Mouse (Mus musculus) WW6 (cell line): Measurements from ENCODE around the gene Snd1.

ENCODE experiments used
- DNase-seq: peaks from one replicate; pipeline ENCODE4 v3.0.0-alpha.2; 2013; ENCODE audit warnings: low read depth, low spot score

The Snd1 gene

DNA sequence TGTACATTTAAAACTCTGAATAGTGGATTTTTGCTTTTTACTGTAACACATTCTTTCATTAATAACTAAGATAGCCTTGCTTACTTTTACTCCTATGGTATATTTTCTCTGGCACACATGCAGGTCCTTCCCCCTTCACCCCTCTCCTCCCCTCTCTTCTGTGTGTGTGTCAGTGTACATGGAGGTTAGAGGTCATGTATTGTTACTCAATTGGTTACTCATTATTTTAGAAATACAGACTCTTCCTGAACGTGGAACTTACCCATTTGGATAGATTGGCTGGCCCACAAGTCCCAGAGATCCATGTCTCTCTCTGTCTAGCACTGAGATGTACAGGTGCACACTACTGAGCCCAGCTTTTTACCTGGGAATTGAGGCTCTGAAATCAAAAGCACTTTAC is 160.2 kb downstream of the Snd1 start:
- DNase-seq = no peak

DNA sequence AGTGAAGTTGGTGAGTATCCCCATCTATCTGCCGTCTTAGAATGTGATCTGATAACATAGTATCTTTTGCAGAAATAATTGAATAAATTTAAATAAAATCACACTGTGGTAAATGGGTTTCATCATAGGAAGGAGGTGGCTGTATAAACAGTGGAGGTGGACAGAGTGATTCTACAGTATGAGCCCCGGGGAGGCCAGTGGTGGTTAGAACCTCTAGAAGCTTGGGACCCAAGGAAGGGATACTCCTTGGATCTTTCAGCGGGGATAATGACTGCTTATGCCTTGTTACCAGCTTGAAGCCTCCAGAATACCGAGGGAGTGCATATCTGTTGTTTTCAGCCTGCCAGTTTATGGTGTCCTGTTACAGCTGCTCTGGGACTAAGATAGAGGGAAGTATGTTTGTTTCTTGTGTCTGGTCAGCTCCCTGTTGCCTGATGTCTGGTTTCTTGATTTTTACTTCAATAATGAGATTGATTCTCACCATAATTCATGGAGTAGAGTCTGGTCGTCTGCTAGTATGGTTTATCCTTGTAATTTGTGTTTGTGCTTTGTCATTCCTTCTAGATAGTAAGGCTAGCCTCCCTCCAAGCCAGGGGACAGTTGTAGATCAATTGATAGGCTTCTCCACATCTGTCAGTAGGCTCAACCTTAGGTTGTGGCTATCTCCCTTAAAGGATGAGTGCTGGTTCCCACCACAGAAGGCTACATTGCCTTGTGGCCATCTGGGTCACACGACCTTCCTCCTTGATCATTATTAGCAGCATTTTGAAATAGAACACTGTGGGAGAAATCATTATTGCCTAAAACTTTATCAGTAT is 160.8 kb downstream of the Snd1 start:
- DNase-seq = no peak

DNA sequence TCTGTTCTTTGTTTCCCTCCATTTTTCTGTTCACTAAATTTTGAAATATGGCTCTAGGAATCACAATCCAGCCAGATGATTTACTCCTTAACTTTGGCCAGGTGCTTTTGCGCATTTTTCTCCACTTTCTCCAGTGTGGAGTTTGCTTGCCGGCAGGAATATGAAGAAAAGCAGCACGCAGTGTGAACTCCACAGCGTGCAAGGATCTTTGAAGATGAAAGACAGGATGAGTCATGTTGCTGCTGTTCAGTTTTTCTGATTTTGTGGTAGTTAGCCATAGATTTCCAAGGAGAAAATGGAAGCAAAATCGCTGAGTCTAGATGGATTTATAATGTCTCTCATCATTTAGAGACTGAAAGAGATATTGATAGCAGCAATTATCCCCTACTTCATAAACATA is 165.1 kb downstream of the Snd1 start:
- DNase-seq = no peak

DNA sequence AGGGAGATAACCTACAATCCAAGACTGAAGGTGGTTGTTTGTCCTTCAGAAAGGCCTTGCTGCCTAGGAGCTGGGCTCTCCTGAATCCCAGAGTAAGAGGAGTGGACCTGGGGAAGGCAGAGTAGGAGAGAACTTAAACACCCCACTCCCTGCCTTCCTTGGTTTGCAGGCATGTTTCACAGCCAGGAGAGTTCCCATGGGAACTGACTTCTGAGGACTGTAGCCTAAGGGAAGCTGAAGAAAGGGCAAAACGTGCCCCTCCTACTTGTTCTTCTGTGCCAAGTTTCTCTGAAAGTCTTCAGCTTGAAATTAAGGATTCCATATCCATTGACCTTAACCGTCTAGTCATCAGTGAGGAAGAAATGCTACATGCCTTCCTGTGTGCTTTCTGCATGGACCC is 168.0 kb downstream of the Snd1 start:
- DNase-seq = no peak

DNA sequence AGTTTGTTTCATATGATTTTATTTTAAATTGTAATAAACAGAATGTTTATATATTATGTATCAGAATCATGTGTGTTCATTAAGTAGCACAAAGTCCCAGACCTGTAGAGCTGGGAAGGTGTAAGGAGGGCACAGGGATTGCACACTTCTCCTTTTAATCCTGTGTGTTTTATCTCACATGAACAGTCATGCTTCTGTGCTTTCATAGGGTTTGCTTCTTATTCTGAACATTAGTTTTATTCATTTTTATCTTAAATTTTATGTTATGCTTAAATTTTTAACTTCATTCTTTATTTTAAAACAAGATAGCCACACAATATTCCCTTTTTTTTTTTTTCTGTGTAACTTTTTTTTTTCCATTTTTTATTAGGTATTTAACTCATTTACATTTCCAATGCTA is 170.3 kb downstream of the Snd1 start:
- no peak for DNase-seq

DNA sequence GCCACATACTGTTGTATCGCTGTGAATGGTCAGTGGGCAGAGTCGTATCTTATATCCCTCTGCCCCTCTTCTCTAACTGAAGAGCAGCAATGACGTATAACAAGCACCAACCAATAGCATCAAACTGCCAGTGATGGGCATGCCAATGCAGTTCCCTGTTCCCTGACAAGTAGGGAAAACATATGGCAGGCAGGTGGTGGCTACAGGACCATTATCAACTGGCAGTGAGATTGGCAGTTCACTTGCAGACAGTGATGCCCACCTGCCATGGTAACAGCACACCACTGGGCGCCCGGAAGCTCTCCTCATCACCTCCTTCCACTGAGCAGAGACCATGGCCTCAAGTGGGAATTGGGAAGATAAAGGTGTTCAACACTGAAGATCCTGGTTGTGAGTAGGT is 181.6 kb downstream of the Snd1 start:
- DNase-seq = no peak

DNA sequence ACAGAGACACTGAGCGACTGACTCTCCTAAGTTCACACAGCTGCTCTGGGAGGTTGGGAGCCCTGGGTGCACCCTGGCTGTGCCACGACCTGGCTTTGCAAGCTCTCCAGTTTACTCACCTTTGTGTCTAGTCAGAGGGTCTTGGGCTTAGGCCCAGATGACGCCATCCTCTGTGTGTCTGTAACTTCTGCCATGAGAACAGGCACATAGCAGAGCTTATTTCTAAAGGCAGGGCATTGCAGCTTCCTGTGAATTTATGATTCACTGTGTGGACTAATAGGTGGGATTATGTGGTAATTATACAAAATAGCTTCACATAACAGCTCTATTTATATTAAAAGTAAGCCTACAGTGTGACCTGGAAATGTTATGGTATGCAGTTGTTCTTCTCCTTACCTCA is 188.1 kb downstream of the Snd1 start:
- no peak for DNase-seq

DNA sequence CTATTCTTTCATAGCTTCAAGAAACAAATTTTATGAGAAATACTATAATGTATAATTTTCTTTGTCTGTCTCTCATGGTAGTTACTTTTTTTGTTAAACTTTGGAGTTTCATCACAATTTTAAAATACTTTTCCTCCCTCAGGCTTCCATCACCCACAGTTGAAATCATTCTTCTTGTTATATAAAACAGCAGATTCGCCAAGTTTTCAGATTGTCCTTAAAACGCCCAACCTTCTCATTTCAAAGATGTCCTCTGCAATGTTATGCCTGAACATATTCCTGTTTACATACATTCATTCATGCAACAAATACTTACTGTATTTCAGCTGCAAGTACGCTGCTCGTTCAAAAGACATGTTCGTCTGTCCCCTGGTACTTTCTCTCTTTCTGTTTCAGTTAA is 188.7 kb downstream of the Snd1 start:
- no peak for DNase-seq

DNA sequence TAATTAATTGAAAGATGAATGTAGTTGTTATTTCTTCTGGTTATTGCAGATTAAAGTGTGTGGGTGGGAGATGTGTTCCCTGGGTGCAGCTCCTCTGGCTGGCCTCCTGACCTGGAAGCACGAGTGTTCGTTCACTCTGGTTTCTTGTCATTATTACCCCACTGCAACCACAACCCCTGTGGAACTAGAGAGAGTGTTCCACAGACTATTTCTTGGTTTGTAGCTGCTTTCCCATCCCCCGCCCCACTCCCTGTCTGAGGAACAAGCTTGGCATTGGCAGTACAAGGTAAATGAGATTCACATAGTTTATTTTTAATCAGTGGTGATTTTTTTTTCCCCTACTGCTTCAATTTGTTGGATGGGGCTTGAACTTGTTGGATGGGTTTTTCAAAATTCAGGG is 189.8 kb downstream of the Snd1 start:
- DNase-seq = no peak

DNA sequence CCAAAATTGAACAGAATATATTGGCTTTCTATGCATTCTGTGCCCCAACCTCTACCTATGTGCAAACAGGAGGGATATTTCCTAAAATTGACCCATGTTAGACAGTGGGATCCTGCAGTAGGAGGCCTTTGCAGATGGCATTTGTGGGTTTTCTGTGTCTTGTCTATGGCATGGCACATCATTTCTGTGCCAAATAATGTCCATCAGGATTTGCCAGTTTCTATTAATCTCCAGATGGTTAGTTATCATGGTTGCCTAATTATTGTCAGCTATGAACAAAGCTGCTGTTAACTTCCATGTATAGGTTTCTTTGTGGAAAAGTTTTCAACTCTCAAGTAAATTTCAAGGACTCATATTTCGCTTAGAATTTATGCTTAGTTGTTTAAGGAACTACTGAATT is 192.6 kb downstream of the Snd1 start:
- DNase-seq = no peak

DNA sequence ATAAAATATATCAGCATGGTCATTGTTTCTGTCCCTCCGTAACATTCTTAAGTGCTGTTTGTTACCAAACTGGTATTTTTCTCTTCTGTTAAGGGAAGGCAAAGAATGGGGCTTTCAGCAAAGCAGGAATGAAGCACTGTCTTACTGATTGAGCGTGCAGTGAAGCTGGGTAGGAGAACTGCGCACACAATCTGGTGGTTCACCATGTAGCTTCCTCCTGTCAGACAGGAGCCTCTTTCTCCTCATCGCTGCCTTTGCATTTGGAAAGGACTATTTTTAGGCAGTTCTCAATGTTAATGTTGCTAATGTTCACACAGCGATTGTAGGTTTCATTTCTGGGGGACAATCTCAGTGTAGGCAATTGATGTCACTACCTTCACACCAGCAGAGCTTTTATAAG is 194.3 kb downstream of the Snd1 start:
- no peak for DNase-seq

DNA sequence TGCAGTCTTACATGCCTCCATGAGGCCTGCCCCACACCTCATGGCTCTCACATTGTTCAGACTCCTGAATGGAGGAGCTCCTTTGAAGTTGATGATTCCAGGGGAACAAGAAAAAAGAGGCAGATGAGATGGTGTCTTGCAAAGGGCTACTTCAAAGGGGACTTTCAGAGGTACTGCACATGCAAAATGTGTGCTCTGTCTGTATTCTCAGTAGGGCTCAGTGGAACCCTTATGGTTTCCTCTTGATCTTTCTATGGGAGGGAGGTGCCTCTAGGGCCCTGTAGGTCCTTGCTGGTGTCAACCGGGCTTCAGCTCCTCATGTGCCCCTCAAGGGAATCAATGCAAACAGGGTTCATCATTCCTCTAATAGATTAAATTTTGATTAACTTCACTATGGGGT is 197.4 kb downstream of the Snd1 start:
- no peak for DNase-seq

DNA sequence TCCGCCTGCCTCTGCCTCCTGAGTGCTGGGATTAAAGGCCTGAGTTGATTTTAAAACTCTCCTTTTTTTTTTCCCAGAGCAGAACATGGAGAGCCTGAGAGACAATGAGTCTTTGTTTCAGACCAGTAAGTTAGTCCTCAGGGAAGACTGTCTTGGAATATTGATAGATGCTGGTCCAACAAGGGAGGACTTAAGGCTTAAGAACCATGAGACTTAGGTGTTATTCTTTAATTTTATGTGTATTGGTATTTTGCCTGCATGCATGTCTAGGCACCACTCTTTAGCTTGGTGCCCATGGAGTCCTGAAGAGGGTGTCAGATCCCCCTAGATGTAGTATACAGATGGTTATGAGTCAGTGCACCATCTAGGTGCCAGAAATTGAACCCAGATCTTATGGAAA is 199.7 kb downstream of the Snd1 start:
- DNase-seq = no peak

DNA sequence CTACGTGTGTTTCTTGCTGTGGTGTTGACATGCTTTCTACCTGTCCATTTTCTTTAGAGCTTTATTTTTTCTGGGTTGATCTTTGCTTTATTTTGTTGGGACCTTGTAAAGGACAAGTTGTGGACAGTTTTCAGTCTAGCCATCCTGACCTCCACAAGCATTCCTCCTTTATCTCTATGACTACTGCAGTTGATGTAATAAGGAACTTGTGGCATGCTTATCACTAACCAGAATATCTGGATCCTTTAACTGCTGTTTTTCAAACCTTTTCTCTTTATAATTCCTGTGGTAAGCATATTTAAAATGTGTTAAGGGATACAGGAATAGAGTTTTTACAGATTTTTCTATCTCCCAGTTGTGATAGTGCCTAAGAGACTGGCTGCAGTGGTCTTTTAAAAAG is 204.0 kb downstream of the Snd1 start:
- no peak for DNase-seq

DNA sequence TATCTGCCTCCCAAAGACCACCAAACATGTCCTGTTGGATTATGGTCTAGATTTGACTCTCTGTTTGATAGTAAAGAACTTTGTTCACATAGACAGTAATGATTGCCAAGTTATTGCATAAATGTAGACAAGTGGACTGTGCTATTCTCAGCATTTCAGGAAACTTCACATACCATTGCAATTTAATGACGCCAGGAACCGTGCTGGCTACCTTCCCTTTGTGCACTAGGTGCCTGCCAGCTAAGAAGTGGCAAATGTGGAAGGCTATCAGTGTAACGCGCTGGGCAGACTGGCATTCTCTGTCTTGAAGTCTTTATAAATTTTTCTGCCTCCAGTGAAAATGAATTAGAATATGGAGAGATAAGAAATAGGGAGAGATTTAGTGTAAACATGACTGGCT is 205.6 kb downstream of the Snd1 start:
- DNase-seq = no peak

DNA sequence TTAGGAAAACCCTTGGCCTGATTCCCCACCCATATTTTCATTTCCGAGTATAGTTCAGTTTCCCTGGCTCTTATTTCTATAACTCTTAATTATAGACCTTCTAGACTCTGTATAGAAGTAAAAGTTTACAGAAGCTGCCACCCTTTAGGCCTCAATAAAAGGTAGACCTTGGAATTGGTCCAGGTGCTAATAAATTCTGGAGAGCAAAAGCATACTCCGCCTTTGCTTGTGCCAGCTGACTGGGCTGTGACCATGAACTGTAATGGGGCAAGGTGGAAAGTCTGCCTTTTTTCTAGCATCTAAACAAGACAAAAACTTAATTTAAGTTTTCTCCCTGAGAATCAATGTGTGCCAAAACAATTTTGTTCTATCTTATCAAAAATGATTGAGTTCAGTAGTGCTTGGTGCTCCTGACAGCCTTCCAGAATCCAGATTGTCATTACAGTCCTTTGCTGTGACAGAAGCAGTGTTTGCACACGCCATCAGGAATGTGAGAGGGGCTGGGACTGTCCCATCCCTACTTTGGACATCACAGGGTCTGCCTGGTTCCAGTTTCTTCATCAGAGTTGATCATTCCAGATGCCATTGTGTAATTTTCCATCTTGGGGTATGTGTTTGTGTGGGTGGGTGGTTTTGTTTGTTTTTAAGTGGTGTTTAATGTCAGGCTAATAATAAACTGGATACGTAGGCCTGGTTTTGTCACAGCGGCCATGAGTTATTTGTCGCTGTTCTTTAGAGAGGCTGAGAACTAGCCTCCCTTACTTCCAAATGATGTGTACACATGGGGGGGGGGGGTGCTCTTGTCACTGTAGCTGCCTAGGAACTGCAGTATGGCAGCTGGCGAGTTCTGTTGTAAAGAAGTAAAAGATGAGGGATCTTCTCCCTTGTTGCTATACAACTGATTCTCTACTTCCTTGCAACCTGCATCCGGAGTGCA is 206.8 kb downstream of the Snd1 start:
- no peak for DNase-seq

DNA sequence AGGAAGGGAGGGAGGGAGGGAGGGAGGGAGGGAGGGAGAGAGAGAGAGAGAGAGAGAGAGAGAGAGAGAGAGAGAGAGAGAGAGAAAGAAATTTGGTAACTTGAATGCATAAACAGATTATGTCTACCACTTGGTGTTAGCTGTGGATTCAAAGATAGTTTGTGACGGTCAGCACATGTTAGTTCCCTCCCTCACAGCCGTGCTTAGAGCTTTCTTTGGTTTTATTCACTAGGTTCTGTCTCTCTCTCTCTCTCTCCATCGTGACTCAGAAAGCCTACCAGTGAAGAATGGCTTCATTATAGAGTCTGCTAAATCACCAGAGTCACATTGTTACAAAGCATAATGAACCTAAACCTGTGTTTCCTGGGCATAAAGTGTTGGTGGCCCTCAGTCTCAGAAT is 210.1 kb downstream of the Snd1 start:
- DNase-seq = no peak

DNA sequence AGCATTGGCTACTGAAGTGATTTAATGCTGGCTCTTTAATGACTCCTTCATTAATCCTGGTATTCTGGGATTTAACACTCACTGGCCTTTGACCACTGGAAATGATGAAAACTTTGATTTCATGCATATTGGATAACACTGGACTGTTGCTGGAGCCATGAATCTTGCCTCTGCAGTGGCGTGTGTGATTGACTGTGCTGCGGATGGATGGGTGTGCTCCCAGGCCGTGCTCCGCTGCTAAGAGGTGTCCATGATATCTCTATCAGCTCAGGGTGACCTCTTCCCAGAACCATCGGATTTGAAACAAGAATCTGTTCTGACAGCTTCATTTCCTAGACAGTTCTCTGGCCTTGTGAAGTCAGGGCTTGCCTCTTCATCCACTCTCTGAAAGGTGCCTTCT is 210.8 kb downstream of the Snd1 start:
- no peak for DNase-seq

DNA sequence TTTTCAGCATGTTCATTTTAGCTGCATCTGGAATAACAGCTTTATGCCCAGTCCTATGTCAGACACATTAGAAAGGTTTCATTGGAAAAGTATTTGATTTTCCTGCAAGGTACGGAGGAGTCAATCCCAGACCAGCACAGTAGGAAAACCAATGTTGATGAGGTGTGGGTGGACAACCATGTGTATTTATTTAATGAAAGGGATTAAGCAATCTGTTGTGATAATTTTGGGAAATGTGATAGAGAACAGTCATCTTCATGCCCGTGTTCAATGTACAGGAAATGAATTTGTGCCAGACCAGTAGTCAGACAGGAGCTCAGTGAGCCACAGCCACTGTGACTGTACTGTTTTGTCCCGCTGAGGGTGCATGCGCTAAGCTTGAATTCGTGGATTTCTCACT is 212.8 kb downstream of the Snd1 start:
- no peak for DNase-seq

DNA sequence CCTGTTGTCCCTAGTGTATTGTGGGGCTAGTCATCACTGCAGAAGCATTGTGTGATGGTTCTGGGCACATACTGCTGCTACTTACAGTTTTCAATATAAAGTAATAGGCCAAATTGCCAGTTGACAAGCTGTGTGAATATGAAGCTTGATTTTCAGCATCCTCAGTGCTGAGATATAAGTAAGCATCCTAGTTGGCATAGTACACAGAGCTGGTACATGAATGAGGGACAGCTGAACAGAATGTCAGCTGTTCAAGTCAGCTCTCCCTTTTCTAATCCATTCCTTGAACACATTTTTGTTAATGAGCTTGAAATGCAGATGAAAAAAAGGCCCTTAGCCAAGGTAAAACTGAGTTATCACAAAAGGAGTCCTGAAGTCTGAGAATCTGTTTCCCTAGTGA is 217.7 kb downstream of the Snd1 start:
- no peak for DNase-seq

DNA sequence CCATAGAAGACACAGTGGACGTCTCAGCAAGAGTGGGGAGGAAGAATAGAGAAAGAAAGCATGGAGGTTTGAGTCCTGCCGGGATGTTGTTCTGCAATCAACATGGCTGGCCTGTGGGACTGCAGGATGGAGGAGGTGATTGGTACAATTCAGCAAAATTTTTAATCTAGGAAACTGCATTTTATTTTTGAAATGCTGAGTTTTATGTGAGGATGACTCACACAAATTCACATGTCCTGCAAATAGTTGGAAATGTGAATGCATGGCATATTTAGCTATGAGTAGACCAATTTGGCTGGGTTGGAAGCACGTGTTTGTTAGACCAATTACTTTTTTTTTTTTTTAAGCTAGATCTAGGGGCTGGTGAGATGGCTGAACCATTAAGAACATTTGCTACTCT is 222.3 kb downstream of the Snd1 start:
- DNase-seq = no peak

DNA sequence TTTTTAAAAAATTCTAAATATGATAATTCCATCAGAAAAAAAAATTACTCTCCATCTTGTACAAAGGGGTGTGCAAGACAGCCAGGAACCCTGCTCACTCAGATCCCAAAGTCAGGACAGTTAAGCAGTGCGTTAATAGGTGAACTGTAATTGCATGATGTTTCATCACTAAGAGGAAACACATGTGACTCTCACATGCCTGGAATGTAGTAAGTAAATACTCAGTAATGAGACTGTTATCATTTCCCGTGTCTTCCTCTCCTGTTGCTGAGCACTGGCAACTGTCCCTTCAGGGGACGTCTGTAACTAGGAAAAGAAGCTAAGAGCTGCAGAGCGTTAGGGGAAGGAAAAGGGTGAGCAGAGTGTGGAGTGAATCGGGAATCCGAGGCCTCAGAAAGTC is 229.7 kb downstream of the Snd1 start:
- DNase-seq = no peak
